Mouse (Mus musculus) midbrain, embryonic 16.5 days (tissue): ENCODE results near the gene Mitf. TPM values are rescaled to one million over a fixed set of nuclear protein-coding genes. Genes with fewer than 3 reads are reported as not detected.

Source experiments
- ATAC-seq: fragments of 200-750 bp; cut with Nextera tagmentation; 2 replicates; pipeline ENCODE4 v1.8.0; 2017; ENCODE audit warnings: moderate TSS enrichment
- H3K27ac ChIP-seq: fragments of 300-500 bp; sonication (generic); 2 replicates; pipeline ENCODE4 v1.5.1; 2014; ENCODE audit warnings: mild to moderate bottlenecking, low read length, mixed read lengths
- H3K27me3 ChIP-seq: fragments of 300-500 bp; sonication (generic); 2 replicates; pipeline ENCODE4 v1.6.1; 2014; ENCODE audit warnings: low read depth, low read length, mixed read lengths; ENCODE audit not compliant: control insufficient read depth, insufficient read depth
- H3K36me3 ChIP-seq: fragments of 300-500 bp; sonication (generic); 2 replicates; pipeline ENCODE4 v1.6.1; 2014; ENCODE audit warnings: mild to moderate bottlenecking, low read length, moderate library complexity, mixed read lengths; ENCODE audit not compliant: control insufficient read depth, insufficient read depth
- H3K4me1 ChIP-seq: fragments of 300-500 bp; sonication (generic); 2 replicates; pipeline ENCODE4 v1.6.1; 2014; ENCODE audit warnings: mild to moderate bottlenecking, low read length, mixed read lengths; ENCODE audit not compliant: control insufficient read depth, insufficient read depth
- H3K4me2 ChIP-seq: fragments of 300-500 bp; sonication (generic); 2 replicates; pipeline ENCODE4 v1.6.1; 2014; ENCODE audit warnings: mild to moderate bottlenecking, low read length, mixed read lengths
- H3K4me3 ChIP-seq: fragments of 300-500 bp; sonication (generic); 2 replicates; pipeline ENCODE4 v1.5.1; 2014; ENCODE audit warnings: low read depth, mild to moderate bottlenecking, low read length, moderate library complexity, mixed read lengths
- H3K9ac ChIP-seq: fragments of 300-500 bp; sonication (generic); 2 replicates; pipeline ENCODE4 v1.6.1; 2014; ENCODE audit warnings: low read depth, low read length, mixed read lengths
- H3K9me3 ChIP-seq: fragments of 300-500 bp; sonication (generic); replicated peaks from 2 replicates; pipeline ENCODE4 v1.6.1; 2014; ENCODE audit warnings: mild to moderate bottlenecking, low read length, mixed read lengths; ENCODE audit not compliant: control insufficient read depth, poor library complexity, severe bottlenecking
- WGBS: fragments of 180-500 bp; shearing (Covaris S2); extraction: QIAGEN DNeasy Blood & Tissue Kit; methylation state at CpG from one replicate; pipeline ENCODE4 v1.1.7; 2014; 5-methylcytosine and 5-hydroxymethylcytosine counted together
- polyA plus RNA-seq: library from polyadenylated mRNA; unstranded; fragments of >200 nt; fragmentation: Nextera tagmentation; extraction: Ambion mirVana; gene quantifications from 2 replicates; pipeline ENCODE4 v1.2.1, GENCODE M21; 2015

Gene Mitf
- polyA plus RNA-seq, 1 experiment from 2014 or later, result 1.2 TPM

- no peak for ATAC-seq
- no peak overlapping the region for H3K27ac ChIP-seq
- H3K9me3 ChIP-seq, result no peaks in the 10 kb centered on the region
- no peak overlapping the region for H3K4me2 ChIP-seq
- no peaks in the 10 kb centered on the region for H3K36me3 ChIP-seq
- WGBS, result 53% methylated on average over 3 of the region's 3 CpGs
- H3K4me1 ChIP-seq, result no peaks in the 10 kb centered on the region
- no peak overlapping the region for H3K4me3 ChIP-seq
- no peak overlapping the region for H3K9ac ChIP-seq
- no peaks in the 10 kb centered on the region for H3K27me3 ChIP-seq
These were observed 75.1 kb downstream of the Mitf start for GRCm38 (mm10) chr6:97881935-97882334.

GRCm38 (mm10) chr6:97882931-97883330, 76.1 kb downstream of the Mitf start:
- 89% methylated on average over 8 of the region's 8 CpGs for WGBS
- no peak for ATAC-seq
- no peaks in the 10 kb centered on the region for H3K36me3 ChIP-seq
- no peak overlapping the region for H3K27ac ChIP-seq
- H3K9me3 ChIP-seq, result no peaks in the 10 kb centered on the region
- no peaks in the 10 kb centered on the region for H3K4me1 ChIP-seq
- H3K9ac ChIP-seq, result no peak overlapping the region
- no peak overlapping the region for H3K4me3 ChIP-seq
- no peak overlapping the region for H3K4me2 ChIP-seq
- H3K27me3 ChIP-seq, result no peaks in the 10 kb centered on the region

GRCm38 (mm10) chr6:97883496-97883895, 76.6 kb downstream of the Mitf start:
- H3K4me3 ChIP-seq, result no peak overlapping the region
- WGBS, result 61% methylated on average over 2 of the region's 2 CpGs
- H3K9me3 ChIP-seq, result no peaks in the 10 kb centered on the region
- H3K27me3 ChIP-seq, result no peaks in the 10 kb centered on the region
- H3K4me2 ChIP-seq, result no peak overlapping the region
- no peak for ATAC-seq
- no peaks in the 10 kb centered on the region for H3K4me1 ChIP-seq
- H3K27ac ChIP-seq, result no peak overlapping the region
- H3K9ac ChIP-seq, result no peak overlapping the region
- no peaks in the 10 kb centered on the region for H3K36me3 ChIP-seq

GRCm38 (mm10) chr6:97884971-97885370, 78.1 kb downstream of the Mitf start:
- Histone ChIP-seq H3K4me1 (no peaks in the 10 kb centered on the region), H3K4me3 (no peak overlapping the region), H3K36me3 (no peaks in the 10 kb centered on the region), H3K4me2 (no peak overlapping the region), H3K27ac (no peak overlapping the region), H3K9ac (no peak overlapping the region), H3K9me3 (no peaks in the 10 kb centered on the region), H3K27me3 (no peaks in the 10 kb centered on the region)
- ATAC-seq, result no peak
- WGBS, result 93% methylated on average over 4 of the region's 4 CpGs

GRCm38 (mm10) chr6:97885606-97886005, 78.8 kb downstream of the Mitf start:
- Histone ChIP-seq H3K4me3 (no peak overlapping the region), H3K27me3 (no peaks in the 10 kb centered on the region), H3K9ac (no peak overlapping the region), H3K4me1 (no peaks in the 10 kb centered on the region), H3K27ac (no peak overlapping the region), H3K9me3 (no peaks in the 10 kb centered on the region), H3K36me3 (no peaks in the 10 kb centered on the region), H3K4me2 (no peak overlapping the region)
- 86% methylated on average over 3 of the region's 3 CpGs for WGBS
- no peak for ATAC-seq

GRCm38 (mm10) chr6:97887893-97888292, 81.0 kb downstream of the Mitf start:
- no peak for ATAC-seq
- H3K9me3 ChIP-seq, result no peaks in the 10 kb centered on the region
- WGBS, result 94% methylated on average over 4 of the region's 4 CpGs
- H3K4me3 ChIP-seq, result no peak overlapping the region
- H3K4me2 ChIP-seq, result no peak overlapping the region
- H3K27ac ChIP-seq, result no peak overlapping the region
- no peaks in the 10 kb centered on the region for H3K4me1 ChIP-seq
- no peaks in the 10 kb centered on the region for H3K36me3 ChIP-seq
- H3K9ac ChIP-seq, result no peak overlapping the region
- no peaks in the 10 kb centered on the region for H3K27me3 ChIP-seq

GRCm38 (mm10) chr6:97888596-97888995, 81.7 kb downstream of the Mitf start:
- Histone ChIP-seq H3K9ac (no peak overlapping the region), H3K4me3 (no peak overlapping the region), H3K36me3 (no peaks in the 10 kb centered on the region), H3K4me1 (0 out of 2 replicates have a peak, but pooled peaks cover under 1% of the 10 kb centered on the region), H3K27ac (no peak overlapping the region), H3K27me3 (no peaks in the 10 kb centered on the region), H3K9me3 (no peaks in the 10 kb centered on the region), H3K4me2 (no peak overlapping the region)
- 52% methylated on average over 3 of the region's 3 CpGs for WGBS
- ATAC-seq, result no peak

GRCm38 (mm10) chr6:97893546-97893945, 86.7 kb downstream of the Mitf start:
- no peak overlapping the region for H3K27ac ChIP-seq
- 0 out of 2 replicates have a peak, but pooled peaks cover 2% of the 10 kb centered on the region for H3K4me1 ChIP-seq
- no peak overlapping the region for H3K4me2 ChIP-seq
- H3K9me3 ChIP-seq, result no peaks in the 10 kb centered on the region
- no peaks in the 10 kb centered on the region for H3K27me3 ChIP-seq
- WGBS, result 70% methylated on average over 5 of the region's 5 CpGs
- H3K9ac ChIP-seq, result no peak overlapping the region
- H3K36me3 ChIP-seq, result no peaks in the 10 kb centered on the region
- ATAC-seq, result no peak
- H3K4me3 ChIP-seq, result no peak overlapping the region

GRCm38 (mm10) chr6:97897191-97897590, 90.3 kb downstream of the Mitf start:
- Histone ChIP-seq H3K27ac (no peak overlapping the region), H3K9ac (no peak overlapping the region)

More at GRCm38 (mm10) chr6:97897191-97897590, 90.3 kb downstream of the Mitf start:
- Histone ChIP-seq H3K4me3 (no peak overlapping the region), H3K4me2 (no peak overlapping the region), H3K9me3 (no peaks in the 10 kb centered on the region), H3K27me3 (no peaks in the 10 kb centered on the region), H3K4me1 (0 out of 2 replicates have a peak, but pooled peaks cover 2% of the 10 kb centered on the region), H3K36me3 (no peaks in the 10 kb centered on the region)
- WGBS, result 90% methylated on average over 6 of the region's 6 CpGs
- ATAC-seq, result no peak
